Mouse (Mus musculus) intestine, embryonic 16.5 days (tissue): ENCODE results near the gene Trpm3. TPM values are rescaled to one million over a fixed set of nuclear protein-coding genes. Genes with fewer than 3 reads are reported as not detected.

Source experiments
- ATAC-seq: fragments of 200-750 bp; cut with Nextera tagmentation; 2 replicates; pipeline ENCODE4 v1.8.0; 2017; ENCODE audit warnings: moderate TSS enrichment, moderate library complexity
- H3K27ac ChIP-seq: fragments of 300-500 bp; sonication (generic); 2 replicates; pipeline ENCODE4 v1.5.1; 2014; ENCODE audit warnings: mild to moderate bottlenecking, low read length
- H3K27me3 ChIP-seq: fragments of 300-500 bp; sonication (generic); replicated peaks from 2 replicates; pipeline ENCODE4 v1.6.1; 2014; ENCODE audit warnings: low read length, control low read depth, mixed read lengths; ENCODE audit not compliant: control insufficient read depth, insufficient read depth
- H3K36me3 ChIP-seq: fragments of 300-500 bp; sonication (generic); 2 replicates; pipeline ENCODE4 v1.6.1; 2014; ENCODE audit warnings: low read length, control low read depth; ENCODE audit not compliant: control insufficient read depth, insufficient read depth
- H3K4me1 ChIP-seq: fragments of 300-500 bp; sonication (generic); 2 replicates; pipeline ENCODE4 v1.6.1; 2014; ENCODE audit warnings: low read length, control low read depth, mixed read lengths; ENCODE audit not compliant: control insufficient read depth, insufficient read depth
- H3K4me2 ChIP-seq: fragments of 300-500 bp; sonication (generic); 2 replicates; pipeline ENCODE4 v1.6.1; 2014; ENCODE audit warnings: low read depth, low read length, control low read depth
- H3K4me3 ChIP-seq: fragments of 300-500 bp; sonication (generic); 2 replicates; pipeline ENCODE4 v1.5.1; 2014; ENCODE audit warnings: mild to moderate bottlenecking, low read length
- H3K9ac ChIP-seq: fragments of 300-500 bp; sonication (generic); 2 replicates; pipeline ENCODE4 v1.6.1; 2014; ENCODE audit warnings: low read depth, low read length
- H3K9me3 ChIP-seq: fragments of 300-500 bp; sonication (generic); 2 replicates; pipeline ENCODE4 v1.6.1; 2016; ENCODE audit warnings: low read length, control low read depth; ENCODE audit not compliant: control insufficient read depth
- WGBS: fragments of 180-500 bp; shearing (Covaris S2); extraction: QIAGEN DNeasy Blood & Tissue Kit; methylation state at CpG from one replicate; pipeline ENCODE4 v1.1.7; 2014; 5-methylcytosine and 5-hydroxymethylcytosine counted together
- polyA plus RNA-seq: library from polyadenylated mRNA; unstranded; fragments of >200 nt; fragmentation: Nextera tagmentation; extraction: Ambion mirVana; gene quantifications from 2 replicates; pipeline ENCODE4 v1.2.1, GENCODE M21; 2015

Trpm3 gene
- polyA plus RNA-seq, 1 experiment from 2014 or later = 0.27 TPM

GRCm38 (mm10) chr19:22178549-22178948, 39.7 kb downstream of the Trpm3 start:
- Histone ChIP-seq H3K4me3 (no peak overlapping the region), H3K9ac (no peak overlapping the region), H3K27me3 (no peaks in the 10 kb centered on the region), H3K36me3 (no peaks in the 10 kb centered on the region), H3K27ac (no peak overlapping the region), H3K4me1 (no peaks in the 10 kb centered on the region), H3K9me3 (no peaks in the 10 kb centered on the region), H3K4me2 (no peak overlapping the region)
- 85% methylated on average over 4 of the region's 4 CpGs for WGBS
- no peak for ATAC-seq

- H3K4me1 ChIP-seq = no peaks in the 10 kb centered on the region
- H3K27me3 ChIP-seq = no peaks in the 10 kb centered on the region
- H3K4me3 ChIP-seq = no peak overlapping the region
- H3K9me3 ChIP-seq = no peaks in the 10 kb centered on the region
- no peak overlapping the region for H3K9ac ChIP-seq
- H3K27ac ChIP-seq = no peak overlapping the region
- no peaks in the 10 kb centered on the region for H3K36me3 ChIP-seq
- no peak for ATAC-seq
- H3K4me2 ChIP-seq = no peak overlapping the region
- 95% methylated on average over 2 of the region's 2 CpGs for WGBS
These were observed 40.2 kb downstream of the Trpm3 start for GRCm38 (mm10) chr19:22179017-22179416.

- H3K27ac ChIP-seq = no peak overlapping the region
- H3K9ac ChIP-seq = no peak overlapping the region
- no peaks in the 10 kb centered on the region for H3K4me1 ChIP-seq
- no peaks in the 10 kb centered on the region for H3K9me3 ChIP-seq
- H3K4me3 ChIP-seq = no peak overlapping the region
- no peak for ATAC-seq
- 87% methylated on average over 3 of the region's 3 CpGs for WGBS
- H3K36me3 ChIP-seq = no peaks in the 10 kb centered on the region
- no peaks in the 10 kb centered on the region for H3K27me3 ChIP-seq
- no peak overlapping the region for H3K4me2 ChIP-seq
These were observed 41.3 kb downstream of the Trpm3 start for GRCm38 (mm10) chr19:22180136-22180535.

- no peaks in the 10 kb centered on the region for H3K9me3 ChIP-seq
- 63% methylated on average over 1 of the region's 1 CpGs for WGBS
- no peak for ATAC-seq
- H3K27ac ChIP-seq = no peak overlapping the region
- no peaks in the 10 kb centered on the region for H3K27me3 ChIP-seq
- H3K4me1 ChIP-seq = no peaks in the 10 kb centered on the region
- H3K9ac ChIP-seq = no peak overlapping the region
- no peaks in the 10 kb centered on the region for H3K36me3 ChIP-seq
- H3K4me2 ChIP-seq = no peak overlapping the region
- no peak overlapping the region for H3K4me3 ChIP-seq
These were observed 50.9 kb downstream of the Trpm3 start for GRCm38 (mm10) chr19:22189716-22190115.

- no peaks in the 10 kb centered on the region for H3K27me3 ChIP-seq
- H3K4me3 ChIP-seq = no peak overlapping the region
- no peak overlapping the region for H3K4me2 ChIP-seq
- no peak overlapping the region for H3K27ac ChIP-seq
- H3K36me3 ChIP-seq = no peaks in the 10 kb centered on the region
- no peak for ATAC-seq
- no peaks in the 10 kb centered on the region for H3K9me3 ChIP-seq
- no peaks in the 10 kb centered on the region for H3K4me1 ChIP-seq
- no peak overlapping the region for H3K9ac ChIP-seq
- WGBS = 67% methylated on average over 2 of the region's 2 CpGs
These were observed 83.7 kb downstream of the Trpm3 start for GRCm38 (mm10) chr19:22222520-22222919.

- no peak overlapping the region for H3K27ac ChIP-seq
- H3K27me3 ChIP-seq = no peaks in the 10 kb centered on the region
- H3K9me3 ChIP-seq = no peaks in the 10 kb centered on the region
- H3K36me3 ChIP-seq = no peaks in the 10 kb centered on the region
- H3K4me1 ChIP-seq = no peaks in the 10 kb centered on the region
- H3K4me2 ChIP-seq = no peak overlapping the region
- H3K9ac ChIP-seq = no peak overlapping the region
- H3K4me3 ChIP-seq = no peak overlapping the region
- no peak for ATAC-seq
These were observed 95.3 kb downstream of the Trpm3 start for GRCm38 (mm10) chr19:22234187-22234586.

- 85% methylated on average over 6 of the region's 6 CpGs for WGBS
- H3K36me3 ChIP-seq = no peaks in the 10 kb centered on the region
- H3K9me3 ChIP-seq = no peaks in the 10 kb centered on the region
- no peaks in the 10 kb centered on the region for H3K4me1 ChIP-seq
- no peak overlapping the region for H3K9ac ChIP-seq
- H3K27ac ChIP-seq = no peak overlapping the region
- H3K4me2 ChIP-seq = no peak overlapping the region
- ATAC-seq = no peak
- H3K4me3 ChIP-seq = no peak overlapping the region
- no peaks in the 10 kb centered on the region for H3K27me3 ChIP-seq
These were observed 110.2 kb downstream of the Trpm3 start for GRCm38 (mm10) chr19:22249076-22249475.

- Histone ChIP-seq H3K4me2 (no peak overlapping the region), H3K27me3 (no peaks in the 10 kb centered on the region), H3K9me3 (no peaks in the 10 kb centered on the region), H3K36me3 (no peaks in the 10 kb centered on the region), H3K4me3 (no peak overlapping the region), H3K4me1 (no peaks in the 10 kb centered on the region), H3K27ac (no peak overlapping the region), H3K9ac (no peak overlapping the region)
- 49% methylated on average over 5 of the region's 5 CpGs for WGBS
- no peak for ATAC-seq
These were observed 134.1 kb downstream of the Trpm3 start for GRCm38 (mm10) chr19:22272916-22273315.

- Histone ChIP-seq H3K27me3 (no peaks in the 10 kb centered on the region), H3K9ac (no peak overlapping the region), H3K9me3 (no peaks in the 10 kb centered on the region), H3K4me2 (no peak overlapping the region), H3K4me1 (no peaks in the 10 kb centered on the region), H3K27ac (no peak overlapping the region), H3K36me3 (no peaks in the 10 kb centered on the region), H3K4me3 (no peak overlapping the region)
- 89% methylated on average over 3 of the region's 3 CpGs for WGBS
- no peak for ATAC-seq
These were observed 145.8 kb downstream of the Trpm3 start for GRCm38 (mm10) chr19:22284651-22285050.

- no peaks in the 10 kb centered on the region for H3K9me3 ChIP-seq
- no peak overlapping the region for H3K27ac ChIP-seq
- H3K9ac ChIP-seq = no peak overlapping the region
- ATAC-seq = no peak
- no peak overlapping the region for H3K4me3 ChIP-seq
- no peaks in the 10 kb centered on the region for H3K36me3 ChIP-seq
- H3K4me1 ChIP-seq = no peaks in the 10 kb centered on the region
- H3K4me2 ChIP-seq = no peak overlapping the region
- H3K27me3 ChIP-seq = no peaks in the 10 kb centered on the region
- WGBS = 85% methylated on average over 6 of the region's 6 CpGs
These were observed 153.8 kb downstream of the Trpm3 start for GRCm38 (mm10) chr19:22292671-22293070.
